Mouse (Mus musculus) MEL (cell line): Measurements from ENCODE around the gene Tmie. TPM values are rescaled to one million over a fixed set of nuclear protein-coding genes. Genes with fewer than 3 reads are reported as not detected.

Source experiments
- DNase-seq: peaks from one replicate; pipeline ENCODE4 v3.0.0; 2011; ENCODE audit warnings: low read depth, low spot score
- H3K27ac ChIP-seq: 2 replicates; pipeline ENCODE4 v1.5.1; 2012; ENCODE audit warnings: low read depth, mild to moderate bottlenecking, control low read depth, low read length, moderate library complexity; ENCODE audit not compliant: control insufficient read depth
- H3K27me3 ChIP-seq, 2 experiments: fragments of 150-350 bp in 1 of 2; sonication (generic) in 1 of 2; 2 replicates each; pipeline ENCODE4 v1.6.1; 2012; ENCODE audit warnings: low read length in 2 of 2, mild to moderate bottlenecking in 2 of 2, improper control_type of control experiment in 1 of 2, moderate library complexity in 1 of 2; ENCODE audit not compliant: insufficient read depth in 2 of 2, control insufficient read depth in 1 of 2
- H3K36me3 ChIP-seq, 2 experiments: 2 replicates each; pipeline ENCODE4 v1.6.1; 2012 to 2014; ENCODE audit warnings: low read length in 2 of 2, improper control_type of control experiment in 1 of 2, inconsistent platforms in 1 of 2, mild to moderate bottlenecking in 1 of 2; ENCODE audit not compliant: insufficient read depth in 2 of 2, control insufficient read depth in 1 of 2
- H3K4me1 ChIP-seq, 2 experiments: fragments of 150-350 bp in 1 of 2; sonication (generic) in 1 of 2; 2 replicates each; pipeline ENCODE4 v1.6.1; 2012; ENCODE audit warnings: low read length in 2 of 2, improper control_type of control experiment in 1 of 2, mild to moderate bottlenecking in 1 of 2; ENCODE audit not compliant: insufficient read depth in 2 of 2, control insufficient read depth in 1 of 2
- H3K4me3 ChIP-seq, 2 experiments: fragments of 150-350 bp in 1 of 2; sonication (generic) in 1 of 2; 2 replicates each; pipeline ENCODE4 v1.5.1; 2012; ENCODE audit warnings: low read depth in 2 of 2, low read length in 2 of 2, mild to moderate bottlenecking in 2 of 2, moderate library complexity in 2 of 2, control low read depth in 1 of 2, improper control_type of control experiment in 1 of 2; ENCODE audit not compliant: control insufficient read depth in 1 of 2, insufficient read depth in 1 of 2
- H3K79me2 ChIP-seq: 2 replicates; pipeline ENCODE4 v1.6.1; 2012; ENCODE audit warnings: mild to moderate bottlenecking, low read length, moderate library complexity; ENCODE audit not compliant: control insufficient read depth, poor library complexity, insufficient read depth
- H3K9ac ChIP-seq: 2 replicates; pipeline ENCODE4 v1.6.1; 2012; ENCODE audit warnings: low read depth, mild to moderate bottlenecking, control low read depth, low read length, moderate library complexity; ENCODE audit not compliant: control insufficient read depth, poor library complexity, severe bottlenecking
- H3K9me3 ChIP-seq: fragments of 150-350 bp; sonication (generic); replicated peaks from 2 replicates; pipeline ENCODE4 v1.6.1; 2012; ENCODE audit warnings: mild to moderate bottlenecking, low read length, improper control_type of control experiment, moderate library complexity; ENCODE audit not compliant: insufficient read depth
- CHD1 ChIP-seq: IDR thresholded peaks from 2 replicates; pipeline ENCODE4 v1.6.1; 2012; ENCODE audit warnings: low read depth, mild to moderate bottlenecking, inconsistent platforms, low read length, improper control_type of control experiment
- CHD2 ChIP-seq: IDR thresholded peaks from 2 replicates; pipeline ENCODE4 v1.6.1; 2011; ENCODE audit warnings: low read length, improper control_type of control experiment
- CTCF ChIP-seq, 3 experiments: IDR thresholded peaks in 2 of 3; conservative IDR thresholded peaks in 1 of 3; 2 replicates each; pipeline ENCODE4 v1.5.1; 2011 to 2012; ENCODE audit warnings: low read length in 3 of 3, low read depth in 2 of 3, mild to moderate bottlenecking in 2 of 3, improper control_type of control experiment in 1 of 3, inconsistent platforms in 1 of 3, mixed read lengths in 1 of 3, moderate library complexity in 1 of 3; ENCODE audit not compliant: control insufficient read depth in 1 of 3, insufficient read depth in 1 of 3, poor library complexity in 1 of 3, severe bottlenecking in 1 of 3
- E2F4 ChIP-seq: IDR thresholded peaks from 2 replicates; pipeline ENCODE4 v1.6.1; 2011; ENCODE audit warnings: low read depth, low read length, improper control_type of control experiment, borderline replicate concordance
- GABPA ChIP-seq: IDR thresholded peaks from 2 replicates; pipeline ENCODE4 v1.6.1; 2012; ENCODE audit warnings: low read depth, mild to moderate bottlenecking, inconsistent platforms, low read length, improper control_type of control experiment, moderate library complexity
- HCFC1 ChIP-seq: IDR thresholded peaks from 2 replicates; pipeline ENCODE4 v1.6.1; 2012; ENCODE audit warnings: low read depth, mild to moderate bottlenecking, inconsistent platforms, low read length, improper control_type of control experiment, moderate library complexity
- JUND ChIP-seq: IDR thresholded peaks from 2 replicates; pipeline ENCODE4 v1.6.1; 2011; ENCODE audit warnings: low read depth, mild to moderate bottlenecking, improper control_type of control experiment, low read length
- KAT2A ChIP-seq: conservative IDR thresholded peaks from 2 replicates; pipeline ENCODE4 v1.6.1; 2012; ENCODE audit warnings: low read depth, low read length, improper control_type of control experiment, inconsistent platforms
- MAX ChIP-seq: IDR thresholded peaks from 2 replicates; pipeline ENCODE4 v1.6.1; 2011; ENCODE audit warnings: low read length, improper control_type of control experiment
- MAZ ChIP-seq: IDR thresholded peaks from 2 replicates; pipeline ENCODE4 v1.6.1; 2012; ENCODE audit warnings: low read depth, mild to moderate bottlenecking, inconsistent platforms, low read length, improper control_type of control experiment
- MEF2A ChIP-seq: IDR thresholded peaks from 2 replicates; pipeline ENCODE4 v1.6.1; 2014; ENCODE audit warnings: low read depth, mild to moderate bottlenecking, inconsistent platforms, low read length, improper control_type of control experiment; ENCODE audit not compliant: poor library complexity, insufficient replicate concordance, severe bottlenecking; ENCODE audit errors: extremely low read depth
- MXI1 ChIP-seq: IDR thresholded peaks from 2 replicates; pipeline ENCODE4 v1.6.1; 2011; ENCODE audit warnings: mild to moderate bottlenecking, low read depth, low read length, improper control_type of control experiment
- NRF1 ChIP-seq: IDR thresholded peaks from 2 replicates; pipeline ENCODE4 v1.6.1; 2014; ENCODE audit warnings: low read depth, mild to moderate bottlenecking, inconsistent platforms, low read length, improper control_type of control experiment, moderate library complexity; ENCODE audit not compliant: poor library complexity, insufficient read depth, severe bottlenecking
- POLR2A ChIP-seq, 2 experiments: IDR thresholded peaks; 2 replicates each; pipeline ENCODE4 v1.6.1; 2011 to 2012; ENCODE audit warnings: low read length in 2 of 2, mild to moderate bottlenecking in 2 of 2, control low read depth in 1 of 2, improper control_type of control experiment in 1 of 2, low read depth in 1 of 2, moderate library complexity in 1 of 2; ENCODE audit not compliant: control insufficient read depth in 1 of 2, insufficient read depth in 1 of 2, poor library complexity in 1 of 2
- POLR2AphosphoS2 ChIP-seq: IDR thresholded peaks from 2 replicates; pipeline ENCODE4 v1.6.1; 2011; ENCODE audit warnings: low read length, improper control_type of control experiment
- POLR2AphosphoS5 ChIP-seq: IDR thresholded peaks from 2 replicates; pipeline ENCODE4 v1.6.1; 2012; ENCODE audit warnings: low read depth, borderline replicate concordance, mild to moderate bottlenecking, inconsistent platforms, low read length, moderate library complexity, mixed read lengths
- RAD21 ChIP-seq: IDR thresholded peaks from 2 replicates; pipeline ENCODE4 v1.6.1; 2011; ENCODE audit warnings: mild to moderate bottlenecking, low read depth, low read length, improper control_type of control experiment
- SMC3 ChIP-seq: IDR thresholded peaks from 2 replicates; pipeline ENCODE4 v1.6.1; 2011; ENCODE audit warnings: low read depth, low read length, improper control_type of control experiment
- TAL1 ChIP-seq: IDR thresholded peaks from 2 replicates; pipeline ENCODE4 v1.6.1; 2012; ENCODE audit warnings: mild to moderate bottlenecking, inconsistent platforms, low read length, moderate library complexity, mixed read lengths
- UBTF ChIP-seq: IDR thresholded peaks from 2 replicates; pipeline ENCODE4 v1.6.1; 2012; ENCODE audit warnings: low read depth, mild to moderate bottlenecking, inconsistent platforms, low read length, improper control_type of control experiment, moderate library complexity, borderline replicate concordance; ENCODE audit not compliant: insufficient read depth
- USF2 ChIP-seq, 2 experiments: IDR thresholded peaks; 2 replicates each; pipeline ENCODE4 v1.6.1; 2011 to 2012; ENCODE audit warnings: improper control_type of control experiment in 2 of 2, low read length in 2 of 2, borderline replicate concordance in 1 of 2, inconsistent platforms in 1 of 2, low read depth in 1 of 2, mild to moderate bottlenecking in 1 of 2; ENCODE audit not compliant: insufficient read depth in 1 of 2
- ZKSCAN1 ChIP-seq: IDR thresholded peaks from 2 replicates; pipeline ENCODE4 v1.6.1; 2012; ENCODE audit warnings: low read depth, mild to moderate bottlenecking, inconsistent platforms, low read length, improper control_type of control experiment, moderate library complexity
- polyA plus RNA-seq, 2 experiments: library from polyadenylated mRNA; stranded (reverse) in 1 of 2; unstranded in 1 of 2; fragments of >175 nt in 1 of 2; fragments of >200 nt in 1 of 2; gene quantifications; 2 replicates each; pipeline versions ENCODE4 v1.2.1 to v1.2.4; 2012; ENCODE audit warnings: low replicate concordance in 2 of 2, low read depth in 1 of 2; ENCODE audit not compliant: insufficient read length in 2 of 2, insufficient read depth in 1 of 2, missing spikeins in 1 of 2
- total RNA-seq: library from RNA; depleted of rRNA; stranded (reverse); fragments of 300-350 nt; gene quantifications from 2 replicates; pipeline ENCODE4 v1.2.3, GENCODE M21; 2012

The Tmie gene
- total and polyA plus RNA-seq, 3 experiments: not detected

GRCm38 (mm10) chr9:110841438-110841837 lies 38.5 kb downstream of the Tmie start:
- TF ChIP-seq CHD2 (no peak), JUND (no peak), RAD21 (no peak), MAX (no peak), CTCF (IDR thresholded peaks at IDR 0.05 in 2 of 3, conservative IDR thresholded peaks at IDR 0.05 in 1 of 3; ENCODE audit: control insufficient read depth in 1 of 3, insufficient read depth in 1 of 3, low read depth in 2 of 3, low read length in 3 of 3, poor library complexity in 1 of 3, severe bottlenecking in 1 of 3) (no peak), NRF1 (no peak), UBTF (no peak), MAZ (no peak), POLR2A (IDR thresholded peaks at IDR 0.05; ENCODE audit: control insufficient read depth in 1 of 2, insufficient read depth in 1 of 2, low read depth in 1 of 2, low read length in 2 of 2, poor library complexity in 1 of 2) (no peak), HCFC1 (no peak), MEF2A (no peak)
- H3K9ac ChIP-seq: no peak overlapping the region
- no peak overlapping the region for H3K4me3 ChIP-seq
- H3K4me1 ChIP-seq: no peaks in the 10 kb centered on the region
- H3K27me3 ChIP-seq: no peaks in the 10 kb centered on the region
- H3K79me2 ChIP-seq: no peaks in the 10 kb centered on the region
- H3K27ac ChIP-seq: no peak overlapping the region
- H3K9me3 ChIP-seq: no peaks in the 10 kb centered on the region
- no peak for DNase-seq
- H3K36me3 ChIP-seq: no peaks in the 10 kb centered on the region

- Histone ChIP-seq H3K27ac (no peak overlapping the region), H3K27me3 (no peaks in the 10 kb centered on the region)
- TF ChIP-seq TAL1 (no peak), CHD2 (no peak), E2F4 (no peak), POLR2AphosphoS2 (no peak), ZKSCAN1 (no peak), CHD1 (no peak), KAT2A (no peak), MAX (no peak), POLR2AphosphoS5 (no peak), RAD21 (no peak), NRF1 (no peak), JUND (no peak), SMC3 (no peak), POLR2A (IDR thresholded peaks at IDR 0.05; ENCODE audit: control insufficient read depth in 1 of 2, insufficient read depth in 1 of 2, low read depth in 1 of 2, low read length in 2 of 2, poor library complexity in 1 of 2) (no peak), MXI1 (no peak), GABPA (no peak), USF2 (IDR thresholded peaks at IDR 0.05; ENCODE audit: borderline replicate concordance in 1 of 2, insufficient read depth in 1 of 2, low read depth in 1 of 2, low read length in 2 of 2) (no peak)
- TF ChIP-seq, all 39 proteins: peak for 0
- DNase-seq: no peak
- no peaks in the 10 kb centered on the region for H3K4me1 ChIP-seq
- H3K9me3 ChIP-seq: no peaks in the 10 kb centered on the region
- no peak overlapping the region for H3K9ac ChIP-seq
- H3K36me3 ChIP-seq: no peaks in the 10 kb centered on the region
- no peak overlapping the region for H3K4me3 ChIP-seq
- H3K79me2 ChIP-seq: no peaks in the 10 kb centered on the region
These were observed 39.0 kb downstream of the Tmie start for GRCm38 (mm10) chr9:110840905-110841304.
